Mouse (Mus musculus) kidney, adult 2 months (tissue): ENCODE measurements around the gene Eef2k. TPM values are rescaled to one million over a fixed set of nuclear protein-coding genes. Genes with fewer than 3 reads are reported as not detected.

Experiments used
- DNase-seq: peaks from one replicate; pipeline ENCODE4 v3.0.0; 2021
- H3K27ac ChIP-seq: fragments of 200-500 bp; 2 replicates; pipeline ENCODE4 v1.5.1; 2012; ENCODE audit warnings: low read depth, low read length, control low read depth, inconsistent platforms; ENCODE audit not compliant: insufficient read depth
- H3K27me3 ChIP-seq: fragments of 200-500 bp; replicated peaks from 2 replicates; pipeline ENCODE4 v1.6.1; 2012; ENCODE audit warnings: mild to moderate bottlenecking, moderate library complexity, low read length, inconsistent platforms; ENCODE audit not compliant: control insufficient read depth, insufficient read depth
- H3K36me3 ChIP-seq: fragments of 200-500 bp; 2 replicates; pipeline ENCODE4 v1.6.1; 2012; ENCODE audit warnings: mild to moderate bottlenecking, moderate library complexity, low read length, inconsistent platforms; ENCODE audit not compliant: control insufficient read depth, insufficient read depth
- H3K4me1 ChIP-seq: fragments of 200-500 bp; 2 replicates; pipeline ENCODE4 v1.6.1; 2011; ENCODE audit warnings: low read length; ENCODE audit not compliant: control insufficient read depth, insufficient read depth
- H3K4me3 ChIP-seq: fragments of 200-500 bp; 2 replicates; pipeline ENCODE4 v1.5.1; 2011; ENCODE audit warnings: mild to moderate bottlenecking, low read depth, low read length, control low read depth; ENCODE audit not compliant: insufficient read depth
- CTCF ChIP-seq: fragments of 200-500 bp; conservative IDR thresholded peaks from 2 replicates; pipeline ENCODE4 v1.5.1; 2011; ENCODE audit warnings: low read depth, mild to moderate bottlenecking, control low read depth, low read length, moderate library complexity, mixed read lengths; ENCODE audit not compliant: insufficient read depth, insufficient read length
- POLR2A ChIP-seq: fragments of 200-500 bp; IDR thresholded peaks from one replicate; pipeline ENCODE4 v1.6.1; 2011; ENCODE audit warnings: low read depth, low read length, control low read depth
- WGBS: fragments of 180-500 bp; shearing (Covaris S2); methylation state at CpG from one replicate; pipeline ENCODE4 v1.1.7; 2018; 5-methylcytosine and 5-hydroxymethylcytosine counted together
- polyA plus RNA-seq: library from polyadenylated mRNA; depleted of rRNA; stranded (reverse); fragments of >200 nt; gene quantifications from 2 replicates; pipeline ENCODE4 v1.2.3, GENCODE M21; 2012

Eef2k gene
- polyA plus RNA-seq, 1 experiment = 6.4 TPM

GRCm38 (mm10) chr7:120836361-120836760 is 6.3 kb upstream of the Eef2k start:
- no peaks in the 10 kb centered on the region for H3K27me3 ChIP-seq

GRCm38 (mm10) chr7:120838436-120839160 is 4.0 kb upstream of the Eef2k start:
- DNase-seq = no peak
- TF ChIP-seq CTCF (no peak), POLR2A (no peak)

More at GRCm38 (mm10) chr7:120836361-120836760, 6.3 kb upstream of the Eef2k start:
- H3K4me1 ChIP-seq = peaks cover 2% of the 10 kb centered on the region; the same call in 1 of the 2 replicates
- DNase-seq = peak; percentile 25
- H3K36me3 ChIP-seq = no peaks in the 10 kb centered on the region
- TF ChIP-seq POLR2A (no peak), CTCF (no peak)
- H3K4me3 ChIP-seq = peak overlapping the region; percentile 12; the same call in 1 of the 2 replicates
- H3K27ac ChIP-seq = no peak overlapping the region
- WGBS = 13% methylated on average over 12 of the region's 12 CpGs

DNA sequence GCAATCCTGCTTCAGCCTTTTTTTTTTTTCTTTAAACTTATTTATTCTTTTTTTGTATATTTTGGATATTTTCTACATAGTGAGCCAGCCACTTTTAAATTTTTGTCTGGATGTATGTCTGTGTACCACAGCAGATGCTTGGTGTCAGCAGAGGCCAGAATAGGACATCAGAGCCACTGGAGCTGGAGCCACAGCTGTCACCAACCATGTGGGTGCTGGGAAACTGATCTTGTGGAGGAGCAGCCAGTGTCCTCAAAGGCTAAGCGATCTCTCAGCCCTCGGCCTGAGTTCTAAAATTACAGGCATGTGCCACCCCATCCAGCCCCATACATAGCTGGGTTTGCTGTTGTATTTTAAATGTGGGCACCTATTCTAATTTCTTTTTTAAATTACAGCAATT is 2.8 kb upstream of the Eef2k start:
- no peak overlapping the region for H3K27ac ChIP-seq
- H3K4me1 ChIP-seq = no peaks in the 10 kb centered on the region
- TF ChIP-seq POLR2A (no peak), CTCF (no peak)
- no peaks in the 10 kb centered on the region for H3K27me3 ChIP-seq
- H3K4me3 ChIP-seq = no peak overlapping the region
- no peaks in the 10 kb centered on the region for H3K36me3 ChIP-seq
- DNase-seq = no peak
- WGBS = 92% methylated on average over 2 of the region's 2 CpGs

More at GRCm38 (mm10) chr7:120838436-120839160, 4.0 kb upstream of the Eef2k start:
- Histone ChIP-seq H3K27ac (no peak overlapping the region), H3K36me3 (no peaks in the 10 kb centered on the region), H3K4me3 (no peak overlapping the region), H3K4me1 (no peaks in the 10 kb centered on the region), H3K27me3 (no peaks in the 10 kb centered on the region)
- WGBS = 65% methylated on average over 5 of the region's 5 CpGs

GRCm38 (mm10) chr7:120843037-120843621 is 498 bp downstream of the Eef2k start:
- no peaks in the 10 kb centered on the region for H3K36me3 ChIP-seq
- DNase-seq = peak; percentile 76
- no peak for TF ChIP-seq CTCF
- no peak for TF ChIP-seq POLR2A
- H3K27me3 ChIP-seq = no peaks in the 10 kb centered on the region
- peak overlapping the region; percentile 65 for H3K4me3 ChIP-seq
- peak overlapping the region; percentile 28 for H3K27ac ChIP-seq
- WGBS = 1% methylated on average over 40 of the region's 40 CpGs
- H3K4me1 ChIP-seq = no peaks in the 10 kb centered on the region

- no peak for TF ChIP-seq POLR2A
- TF ChIP-seq CTCF = no peak
- Histone ChIP-seq H3K4me1 (no peaks in the 10 kb centered on the region), H3K36me3 (no peaks in the 10 kb centered on the region), H3K4me3 (peak overlapping the region; percentile 65), H3K27ac (peak overlapping the region; percentile 2; the same call in 1 of the 2 replicates), H3K27me3 (no peaks in the 10 kb centered on the region)
- WGBS = 36% methylated on average over 16 of the region's 16 CpGs
- DNase-seq = no peak
Observed at GRCm38 (mm10) chr7:120843852-120844435, 1.3 kb downstream of the Eef2k start.

DNA sequence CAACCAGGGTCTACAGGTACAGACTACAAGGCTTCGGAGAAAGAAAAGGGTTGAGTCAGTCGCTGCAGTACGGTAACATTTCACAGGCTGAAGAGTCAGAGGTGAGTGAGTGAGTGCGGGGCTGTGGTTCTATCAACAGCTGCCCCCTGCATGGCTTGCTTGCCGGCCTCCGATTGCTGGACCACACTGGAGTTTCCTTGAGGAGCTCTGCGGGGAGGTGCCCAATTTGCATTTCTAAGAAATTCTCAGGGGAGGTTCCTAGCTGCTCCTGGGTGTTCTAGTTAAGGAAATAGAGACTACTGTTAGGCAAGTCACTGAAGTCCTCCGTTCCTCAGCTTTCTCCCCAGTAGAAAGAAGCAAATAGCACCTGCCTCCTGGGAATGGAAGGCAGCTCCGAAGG is 2.1 kb downstream of the Eef2k start:
- Histone ChIP-seq H3K27ac (no peak overlapping the region), H3K36me3 (no peaks in the 10 kb centered on the region), H3K4me1 (no peaks in the 10 kb centered on the region), H3K4me3 (no peak overlapping the region), H3K27me3 (no peaks in the 10 kb centered on the region)
- 72% methylated on average over 9 of the region's 9 CpGs for WGBS
- no peak for DNase-seq
- TF ChIP-seq CTCF (no peak), POLR2A (no peak)

DNA sequence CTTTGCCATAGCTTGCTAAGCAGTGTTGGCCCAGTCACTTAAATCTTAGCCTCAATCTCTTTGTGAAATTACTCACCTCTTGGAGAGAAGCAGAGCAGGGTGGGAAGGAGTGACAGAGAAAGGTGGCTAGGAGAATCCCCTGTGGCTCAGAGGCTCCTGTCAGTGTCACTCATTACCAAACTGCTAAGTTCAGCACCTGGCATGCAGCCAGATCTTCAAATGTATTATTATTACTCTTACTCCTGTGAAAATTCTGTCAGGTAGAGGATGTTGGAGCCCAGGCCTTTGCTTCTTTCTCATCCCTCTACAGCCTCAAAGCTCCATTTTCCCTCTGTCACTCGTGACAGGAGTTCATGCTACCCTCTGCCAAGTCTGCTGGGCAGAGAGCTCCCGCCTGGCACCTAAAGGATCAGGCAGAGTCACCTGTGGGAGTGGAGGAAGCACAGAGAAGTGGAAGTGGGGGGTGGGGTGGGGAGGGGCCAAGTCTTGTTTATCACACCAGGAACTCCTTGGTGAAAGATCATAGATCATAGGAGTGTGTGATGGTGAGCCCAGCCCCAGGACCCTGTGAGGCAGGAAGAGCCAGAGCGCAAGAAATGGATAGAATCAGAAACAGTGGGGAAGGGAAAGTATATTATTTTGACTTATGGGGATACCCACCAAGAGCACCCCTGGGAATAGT is 6.3 kb downstream of the Eef2k start:
- TF ChIP-seq CTCF (no peak), POLR2A (no peak)
- H3K36me3 ChIP-seq = no peaks in the 10 kb centered on the region
- peaks cover 10% of the 10 kb centered on the region; the same call in 1 of the 2 replicates for H3K4me1 ChIP-seq
- WGBS = 80% methylated on average over 3 of the region's 3 CpGs
- DNase-seq = no peak
- no peak overlapping the region for H3K4me3 ChIP-seq
- no peak overlapping the region for H3K27ac ChIP-seq
- H3K27me3 ChIP-seq = no peaks in the 10 kb centered on the region
